Mouse (Mus musculus) kidney, adult 2 months (tissue): ENCODE results near the gene Tfap2b.

Experiments
- CTCF ChIP-seq: fragments of 200-500 bp; conservative IDR thresholded peaks from 2 replicates; pipeline ENCODE4 v1.5.1; 2011; ENCODE audit warnings: low read depth, mild to moderate bottlenecking, control low read depth, low read length, moderate library complexity, mixed read lengths; ENCODE audit not compliant: insufficient read depth, insufficient read length
- POLR2A ChIP-seq: fragments of 200-500 bp; IDR thresholded peaks from one replicate; pipeline ENCODE4 v1.6.1; 2011; ENCODE audit warnings: low read depth, low read length, control low read depth

GRCm38 (mm10) chr1:19206194-19206593 is 2.5 kb upstream of the Tfap2b start:
- TF ChIP-seq POLR2A (no peak), CTCF (peak; percentile 39)
